Mouse (Mus musculus) MEL (cell line): Measurements from ENCODE around the gene Rhou. TPM values are rescaled to one million over a fixed set of nuclear protein-coding genes. Genes with fewer than 3 reads are reported as not detected.

Source experiments
- DNase-seq: peaks from one replicate; pipeline ENCODE4 v3.0.0; 2011; ENCODE audit warnings: low read depth, low spot score
- H3K27ac ChIP-seq: 2 replicates; pipeline ENCODE4 v1.5.1; 2012; ENCODE audit warnings: low read depth, mild to moderate bottlenecking, control low read depth, low read length, moderate library complexity; ENCODE audit not compliant: control insufficient read depth
- H3K27me3 ChIP-seq, 2 experiments: fragments of 150-350 bp in 1 of 2; sonication (generic) in 1 of 2; 2 replicates each; pipeline ENCODE4 v1.6.1; 2012; ENCODE audit warnings: low read length in 2 of 2, mild to moderate bottlenecking in 2 of 2, improper control_type of control experiment in 1 of 2, moderate library complexity in 1 of 2; ENCODE audit not compliant: insufficient read depth in 2 of 2, control insufficient read depth in 1 of 2
- H3K36me3 ChIP-seq, 2 experiments: 2 replicates each; pipeline ENCODE4 v1.6.1; 2012 to 2014; ENCODE audit warnings: low read length in 2 of 2, improper control_type of control experiment in 1 of 2, inconsistent platforms in 1 of 2, mild to moderate bottlenecking in 1 of 2; ENCODE audit not compliant: insufficient read depth in 2 of 2, control insufficient read depth in 1 of 2
- H3K4me1 ChIP-seq, 2 experiments: fragments of 150-350 bp in 1 of 2; sonication (generic) in 1 of 2; 2 replicates each; pipeline ENCODE4 v1.6.1; 2012; ENCODE audit warnings: low read length in 2 of 2, improper control_type of control experiment in 1 of 2, mild to moderate bottlenecking in 1 of 2; ENCODE audit not compliant: insufficient read depth in 2 of 2, control insufficient read depth in 1 of 2
- H3K4me3 ChIP-seq, 2 experiments: fragments of 150-350 bp in 1 of 2; sonication (generic) in 1 of 2; 2 replicates each; pipeline ENCODE4 v1.5.1; 2012; ENCODE audit warnings: low read depth in 2 of 2, low read length in 2 of 2, mild to moderate bottlenecking in 2 of 2, moderate library complexity in 2 of 2, control low read depth in 1 of 2, improper control_type of control experiment in 1 of 2; ENCODE audit not compliant: control insufficient read depth in 1 of 2, insufficient read depth in 1 of 2
- H3K79me2 ChIP-seq: 2 replicates; pipeline ENCODE4 v1.6.1; 2012; ENCODE audit warnings: mild to moderate bottlenecking, low read length, moderate library complexity; ENCODE audit not compliant: control insufficient read depth, poor library complexity, insufficient read depth
- H3K9ac ChIP-seq: 2 replicates; pipeline ENCODE4 v1.6.1; 2012; ENCODE audit warnings: low read depth, mild to moderate bottlenecking, control low read depth, low read length, moderate library complexity; ENCODE audit not compliant: control insufficient read depth, poor library complexity, severe bottlenecking
- H3K9me3 ChIP-seq: fragments of 150-350 bp; sonication (generic); replicated peaks from 2 replicates; pipeline ENCODE4 v1.6.1; 2012; ENCODE audit warnings: mild to moderate bottlenecking, low read length, improper control_type of control experiment, moderate library complexity; ENCODE audit not compliant: insufficient read depth
- BHLHE40 ChIP-seq: IDR thresholded peaks from 2 replicates; pipeline ENCODE4 v1.6.1; 2012; ENCODE audit warnings: low read depth, mild to moderate bottlenecking, inconsistent platforms, low read length, improper control_type of control experiment, borderline replicate concordance
- CHD1 ChIP-seq: IDR thresholded peaks from 2 replicates; pipeline ENCODE4 v1.6.1; 2012; ENCODE audit warnings: low read depth, mild to moderate bottlenecking, inconsistent platforms, low read length, improper control_type of control experiment
- CHD2 ChIP-seq: IDR thresholded peaks from 2 replicates; pipeline ENCODE4 v1.6.1; 2011; ENCODE audit warnings: low read length, improper control_type of control experiment
- E2F4 ChIP-seq: IDR thresholded peaks from 2 replicates; pipeline ENCODE4 v1.6.1; 2011; ENCODE audit warnings: low read depth, low read length, improper control_type of control experiment, borderline replicate concordance
- ELF1 ChIP-seq: IDR thresholded peaks from 2 replicates; pipeline ENCODE4 v1.6.1; 2014; ENCODE audit warnings: low read depth, mild to moderate bottlenecking, inconsistent platforms, low read length, improper control_type of control experiment, moderate library complexity
- EP300 ChIP-seq, 2 experiments: IDR thresholded peaks; 2 replicates each; pipeline ENCODE4 v1.6.1; 2011; ENCODE audit warnings: improper control_type of control experiment in 2 of 2, low read length in 2 of 2, low read depth in 1 of 2, mild to moderate bottlenecking in 1 of 2
- ETS1 ChIP-seq: IDR thresholded peaks from 2 replicates; pipeline ENCODE4 v1.6.1; 2012; ENCODE audit warnings: low read depth, mild to moderate bottlenecking, inconsistent platforms, low read length, improper control_type of control experiment, moderate library complexity
- GABPA ChIP-seq: IDR thresholded peaks from 2 replicates; pipeline ENCODE4 v1.6.1; 2012; ENCODE audit warnings: low read depth, mild to moderate bottlenecking, inconsistent platforms, low read length, improper control_type of control experiment, moderate library complexity
- GATA1 ChIP-seq: IDR thresholded peaks from 2 replicates; pipeline ENCODE4 v1.6.1; 2011; ENCODE audit warnings: low read depth, low read length, improper control_type of control experiment
- JUND ChIP-seq: IDR thresholded peaks from 2 replicates; pipeline ENCODE4 v1.6.1; 2011; ENCODE audit warnings: low read depth, mild to moderate bottlenecking, improper control_type of control experiment, low read length
- MAX ChIP-seq: IDR thresholded peaks from 2 replicates; pipeline ENCODE4 v1.6.1; 2011; ENCODE audit warnings: low read length, improper control_type of control experiment
- MAZ ChIP-seq: IDR thresholded peaks from 2 replicates; pipeline ENCODE4 v1.6.1; 2012; ENCODE audit warnings: low read depth, mild to moderate bottlenecking, inconsistent platforms, low read length, improper control_type of control experiment
- MEF2A ChIP-seq: IDR thresholded peaks from 2 replicates; pipeline ENCODE4 v1.6.1; 2014; ENCODE audit warnings: low read depth, mild to moderate bottlenecking, inconsistent platforms, low read length, improper control_type of control experiment; ENCODE audit not compliant: poor library complexity, insufficient replicate concordance, severe bottlenecking; ENCODE audit errors: extremely low read depth
- MXI1 ChIP-seq: IDR thresholded peaks from 2 replicates; pipeline ENCODE4 v1.6.1; 2011; ENCODE audit warnings: mild to moderate bottlenecking, low read depth, low read length, improper control_type of control experiment
- MYB ChIP-seq: IDR thresholded peaks from 2 replicates; pipeline ENCODE4 v1.6.1; 2011; ENCODE audit warnings: mild to moderate bottlenecking, low read depth, low read length, improper control_type of control experiment
- MYC ChIP-seq: IDR thresholded peaks from 2 replicates; pipeline ENCODE4 v1.6.1; 2011; ENCODE audit warnings: low read depth, mild to moderate bottlenecking, low read length, improper control_type of control experiment, moderate library complexity
- NELFE ChIP-seq: IDR thresholded peaks from 2 replicates; pipeline ENCODE4 v1.6.1; 2011; ENCODE audit warnings: low read depth, low read length, improper control_type of control experiment
- NRF1 ChIP-seq: IDR thresholded peaks from 2 replicates; pipeline ENCODE4 v1.6.1; 2014; ENCODE audit warnings: low read depth, mild to moderate bottlenecking, inconsistent platforms, low read length, improper control_type of control experiment, moderate library complexity; ENCODE audit not compliant: poor library complexity, insufficient read depth, severe bottlenecking
- POLR2AphosphoS5 ChIP-seq: IDR thresholded peaks from 2 replicates; pipeline ENCODE4 v1.6.1; 2012; ENCODE audit warnings: low read depth, borderline replicate concordance, mild to moderate bottlenecking, inconsistent platforms, low read length, moderate library complexity, mixed read lengths
- RAD21 ChIP-seq: IDR thresholded peaks from 2 replicates; pipeline ENCODE4 v1.6.1; 2011; ENCODE audit warnings: mild to moderate bottlenecking, low read depth, low read length, improper control_type of control experiment
- SMC3 ChIP-seq: IDR thresholded peaks from 2 replicates; pipeline ENCODE4 v1.6.1; 2011; ENCODE audit warnings: low read depth, low read length, improper control_type of control experiment
- TAL1 ChIP-seq: IDR thresholded peaks from 2 replicates; pipeline ENCODE4 v1.6.1; 2012; ENCODE audit warnings: mild to moderate bottlenecking, inconsistent platforms, low read length, moderate library complexity, mixed read lengths
- TCF12 ChIP-seq: IDR thresholded peaks from 2 replicates; pipeline ENCODE4 v1.6.1; 2014; ENCODE audit warnings: low read depth, mild to moderate bottlenecking, inconsistent platforms, low read length, improper control_type of control experiment, moderate library complexity
- UBTF ChIP-seq: IDR thresholded peaks from 2 replicates; pipeline ENCODE4 v1.6.1; 2012; ENCODE audit warnings: low read depth, mild to moderate bottlenecking, inconsistent platforms, low read length, improper control_type of control experiment, moderate library complexity, borderline replicate concordance; ENCODE audit not compliant: insufficient read depth
- USF1 ChIP-seq: IDR thresholded peaks from 2 replicates; pipeline ENCODE4 v1.6.1; 2014; ENCODE audit warnings: low read depth, mild to moderate bottlenecking, inconsistent platforms, low read length, improper control_type of control experiment, moderate library complexity
- ZMIZ1 ChIP-seq: IDR thresholded peaks from 2 replicates; pipeline ENCODE4 v1.6.1; 2012; ENCODE audit warnings: low read depth, mild to moderate bottlenecking, inconsistent platforms, low read length, improper control_type of control experiment, moderate library complexity
- polyA plus RNA-seq, 2 experiments: library from polyadenylated mRNA; stranded (reverse) in 1 of 2; unstranded in 1 of 2; fragments of >175 nt in 1 of 2; fragments of >200 nt in 1 of 2; gene quantifications; 2 replicates each; pipeline versions ENCODE4 v1.2.1 to v1.2.4; 2012; ENCODE audit warnings: low replicate concordance in 2 of 2, low read depth in 1 of 2; ENCODE audit not compliant: insufficient read length in 2 of 2, insufficient read depth in 1 of 2, missing spikeins in 1 of 2
- total RNA-seq: library from RNA; depleted of rRNA; stranded (reverse); fragments of 300-350 nt; gene quantifications from 2 replicates; pipeline ENCODE4 v1.2.3, GENCODE M21; 2012

The Rhou gene
- total and polyA plus RNA-seq, 3 experiments: not detected

DNA sequence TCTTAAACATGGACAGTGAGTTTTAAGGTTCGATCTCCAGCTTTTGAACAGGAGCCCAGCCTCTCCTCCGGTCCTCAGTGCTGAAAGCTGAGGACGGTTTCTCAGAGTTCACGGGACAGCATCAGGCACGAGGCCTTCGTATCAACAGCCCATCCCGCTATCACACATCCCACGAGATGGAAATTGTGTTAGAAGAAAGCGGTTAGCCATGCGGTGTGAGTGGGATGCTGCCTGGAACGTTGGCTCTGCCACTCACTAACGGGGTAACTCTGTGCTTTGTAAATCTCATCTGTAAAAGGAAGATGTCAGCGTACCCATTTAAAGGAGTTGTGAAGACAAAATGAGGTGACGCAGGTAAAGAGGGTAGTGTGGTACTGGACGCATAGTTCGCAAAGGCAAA is 53.4 kb downstream of the Rhou start:
- Histone ChIP-seq H3K27ac (no peak overlapping the region), H3K9ac (no peak overlapping the region), H3K79me2 (no peaks in the 10 kb centered on the region), H3K4me3 (no peak overlapping the region), H3K27me3 (no peaks in the 10 kb centered on the region), H3K9me3 (no peaks in the 10 kb centered on the region), H3K36me3 (no peaks in the 10 kb centered on the region), H3K4me1 (no peaks in the 10 kb centered on the region)
- DNase-seq: no peak
- TF ChIP-seq ELF1: no peak
- no peak for TF ChIP-seq JUND
- TF ChIP-seq MAZ: no peak
- TF ChIP-seq CHD2: no peak
- no peak for TF ChIP-seq MYB
- no peak for TF ChIP-seq POLR2AphosphoS5
- TF ChIP-seq NRF1: no peak
- TF ChIP-seq GATA1: no peak
- no peak for TF ChIP-seq ETS1
- no peak for TF ChIP-seq TCF12
- no peak for TF ChIP-seq NELFE
- TF ChIP-seq RAD21: no peak
- no peak for TF ChIP-seq SMC3
- TF ChIP-seq EP300 (IDR thresholded peaks at IDR 0.05; ENCODE audit: low read depth in 1 of 2, low read length in 2 of 2): no peak

DNA sequence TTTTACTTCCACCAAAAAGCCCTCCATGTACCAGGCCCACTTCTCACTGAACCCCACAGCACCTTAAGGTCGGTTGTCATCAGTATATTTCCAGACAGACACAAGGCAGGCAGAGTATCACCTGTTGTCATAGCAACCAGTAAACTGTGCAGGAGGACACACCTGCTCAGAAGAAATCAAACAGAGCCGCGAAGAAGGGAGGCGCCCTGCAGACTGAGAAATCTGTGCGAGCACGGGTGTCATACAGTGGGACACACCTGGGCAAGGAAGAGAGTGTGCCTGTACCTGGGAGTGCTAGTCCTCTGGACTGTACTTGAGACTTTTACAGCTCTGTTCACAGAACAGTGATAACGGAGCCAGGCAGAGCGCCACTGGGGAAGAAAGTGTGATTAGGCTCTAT is 55.0 kb downstream of the Rhou start:
- Histone ChIP-seq H3K36me3 (no peaks in the 10 kb centered on the region), H3K79me2 (no peaks in the 10 kb centered on the region), H3K4me1 (no peaks in the 10 kb centered on the region), H3K9me3 (no peaks in the 10 kb centered on the region), H3K9ac (no peak overlapping the region), H3K27ac (no peak overlapping the region), H3K27me3 (no peaks in the 10 kb centered on the region), H3K4me3 (no peak overlapping the region)
- DNase-seq: no peak
- TF ChIP-seq GATA1 (no peak), E2F4 (no peak), TAL1 (no peak), POLR2AphosphoS5 (no peak)

DNA sequence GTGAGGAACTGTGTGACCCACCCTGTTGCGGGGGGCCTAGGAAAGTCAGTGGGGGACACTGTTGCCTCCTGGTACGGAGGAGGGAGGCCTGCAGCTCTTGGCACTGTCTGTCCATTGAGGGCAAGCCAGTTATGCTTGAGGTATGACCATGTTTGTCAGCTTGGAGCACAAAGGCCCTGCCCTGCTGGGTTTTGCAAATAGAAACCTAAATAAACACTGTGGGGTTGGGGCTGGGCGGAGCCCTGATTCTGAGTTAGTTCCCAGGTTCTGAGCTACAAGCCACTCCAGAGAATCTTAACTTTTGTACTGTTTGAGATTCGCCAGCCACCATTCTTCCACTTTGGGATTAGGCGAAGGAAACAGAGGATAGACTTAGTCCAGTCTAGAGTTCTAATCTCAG is 56.6 kb downstream of the Rhou start:
- H3K79me2 ChIP-seq: no peaks in the 10 kb centered on the region
- no peak overlapping the region for H3K27ac ChIP-seq
- no peaks in the 10 kb centered on the region for H3K36me3 ChIP-seq
- H3K9ac ChIP-seq: no peak overlapping the region
- no peak overlapping the region for H3K4me3 ChIP-seq
- no peaks in the 10 kb centered on the region for H3K9me3 ChIP-seq
- H3K4me1 ChIP-seq: no peaks in the 10 kb centered on the region
- H3K27me3 ChIP-seq: no peaks in the 10 kb centered on the region
- no peak for DNase-seq
- TF ChIP-seq JUND: no peak
- no peak for TF ChIP-seq BHLHE40
- TF ChIP-seq EP300 (IDR thresholded peaks at IDR 0.05; ENCODE audit: low read depth in 1 of 2, low read length in 2 of 2): no peak
- TF ChIP-seq GABPA: no peak
- TF ChIP-seq MXI1: no peak
- no peak for TF ChIP-seq USF1
- no peak for TF ChIP-seq MAX
- no peak for TF ChIP-seq ZMIZ1
- TF ChIP-seq UBTF: no peak
- TF ChIP-seq MYC: no peak
- TF ChIP-seq CHD1: no peak
- no peak for TF ChIP-seq MAZ
- no peak for TF ChIP-seq POLR2AphosphoS5
- TF ChIP-seq MEF2A: no peak
- TF ChIP-seq TAL1: no peak
- no peak for TF ChIP-seq CHD2
- no peak for TF ChIP-seq TCF12
